Mouse (Mus musculus): ENCODE measurements at regions not wholly inside any gene's neighbourhood (a gene's known extent, or its start where the extent isn't known, plus 50 kb on each side); places are given as distances from the start of the nearest gene placed in this dataset.

DNA sequence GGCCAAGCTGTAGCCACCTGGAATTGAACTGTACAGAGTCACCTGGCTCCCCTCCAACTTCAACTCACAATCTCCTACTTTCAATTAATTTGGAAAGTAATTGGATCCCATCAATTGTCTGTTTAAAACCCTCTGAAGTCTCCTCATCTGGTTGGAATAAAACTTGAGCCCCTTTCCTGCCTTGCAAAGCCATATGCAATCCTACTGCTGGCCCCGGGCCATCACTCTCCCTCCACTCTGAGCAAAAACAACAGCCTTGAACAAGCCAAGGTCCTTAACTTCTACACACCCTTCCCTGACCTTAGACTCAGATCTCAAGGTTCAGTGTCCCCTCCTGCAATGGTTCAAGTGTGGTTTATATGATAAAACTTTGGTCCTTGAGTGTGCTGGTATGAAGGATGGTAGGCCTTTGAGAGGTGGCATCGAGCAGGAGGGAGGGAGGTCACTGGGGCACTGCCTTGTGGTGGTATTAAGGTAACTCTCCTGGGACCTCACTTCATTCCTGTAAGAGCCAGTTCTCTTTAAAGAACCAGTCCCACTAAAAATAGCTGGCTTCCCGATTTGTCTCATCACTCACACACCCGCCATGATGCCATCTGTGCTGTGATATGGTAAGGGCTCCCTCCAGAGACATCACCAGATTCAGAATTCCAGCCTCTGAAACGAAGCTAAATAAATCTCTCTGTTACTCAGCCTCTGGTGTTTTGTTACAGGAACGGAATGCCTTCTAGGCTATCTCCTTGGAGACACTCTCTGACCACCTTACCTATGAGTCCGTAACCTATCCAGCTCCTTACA, 112.0 kb upstream of the Zmiz1 start:
- DNase-seq: peak; percentile 76

DNA sequence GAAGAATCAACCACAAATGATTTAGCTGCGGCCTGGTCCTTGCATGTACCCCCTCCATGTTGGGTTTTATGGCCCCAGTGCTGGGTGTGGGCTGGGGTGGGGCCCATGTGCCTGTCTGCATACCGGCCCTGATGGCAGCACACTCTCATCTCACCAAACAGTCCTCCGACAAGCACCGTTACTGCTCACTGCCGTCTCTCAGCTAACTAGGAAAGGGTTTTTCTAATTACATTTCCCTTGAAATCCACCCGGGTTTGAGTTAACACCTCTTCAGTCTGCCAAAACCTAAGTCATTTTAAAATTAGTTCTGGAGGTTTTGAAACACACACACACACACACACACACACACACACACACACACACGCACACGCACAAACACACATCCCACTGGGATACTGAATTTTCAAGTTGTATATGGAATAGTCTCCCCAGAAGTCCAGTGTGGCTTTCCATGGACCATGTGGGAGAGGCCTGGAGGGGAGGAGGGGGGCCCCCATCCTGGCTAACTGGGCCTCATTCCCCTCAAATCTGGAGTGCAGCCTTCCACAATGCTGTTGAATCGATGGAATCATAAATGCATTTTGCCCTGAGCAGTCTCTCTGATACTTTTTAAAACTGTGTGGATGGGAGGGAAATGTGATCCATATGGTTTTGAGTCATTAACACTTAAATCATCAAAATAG, 108.6 kb upstream of the Zmiz1 start:
- no peak for DNase-seq

DNA sequence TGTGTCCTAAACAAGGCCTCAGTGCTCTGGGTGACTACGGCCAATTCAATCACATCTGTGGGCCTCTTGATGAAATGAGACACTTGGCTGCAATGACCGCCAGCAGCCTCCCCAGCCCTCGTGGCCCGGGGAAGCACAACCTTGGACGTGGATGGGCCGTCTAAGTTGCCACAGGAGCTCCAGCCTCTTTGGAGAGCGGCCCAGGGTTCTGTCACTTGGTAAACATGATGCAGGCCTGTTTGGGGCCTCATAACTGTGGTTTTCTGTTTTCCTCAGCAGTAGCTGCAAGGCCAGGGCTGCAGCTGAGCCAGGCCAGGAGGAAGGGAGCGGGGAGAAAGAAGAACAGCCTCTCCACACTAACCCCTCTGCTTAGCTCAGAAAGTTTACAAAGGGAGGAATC, 105.2 kb upstream of the Zmiz1 start:
- DNase-seq: peak; percentile 60

DNA sequence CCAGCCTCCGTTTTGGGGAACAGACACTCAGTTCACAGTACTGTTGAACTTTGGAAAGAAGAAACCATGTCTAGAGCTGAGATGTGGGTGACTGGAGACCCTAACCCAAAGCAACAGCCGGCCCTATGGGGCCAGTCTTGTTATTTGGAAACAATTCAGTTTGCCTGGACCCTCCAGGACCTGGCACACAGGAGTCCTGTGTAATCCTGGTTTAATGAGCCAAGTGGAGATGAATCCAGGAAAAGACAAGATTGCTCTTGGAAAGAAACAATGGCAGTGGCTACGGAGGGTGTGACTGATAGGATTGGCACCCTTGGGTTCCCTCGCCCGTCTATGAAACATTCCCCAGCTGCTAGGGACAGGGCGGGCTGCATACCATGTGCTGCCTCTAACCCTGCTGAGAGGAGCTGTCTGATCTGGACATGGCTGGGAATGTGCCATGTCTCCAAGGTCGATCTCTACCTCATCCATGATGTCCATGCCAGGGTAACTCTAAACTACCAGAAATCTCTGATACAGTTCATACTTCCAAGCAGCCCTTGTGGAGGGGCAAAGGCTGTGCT, 104.6 kb upstream of the Zmiz1 start:
- no peak for DNase-seq

DNA sequence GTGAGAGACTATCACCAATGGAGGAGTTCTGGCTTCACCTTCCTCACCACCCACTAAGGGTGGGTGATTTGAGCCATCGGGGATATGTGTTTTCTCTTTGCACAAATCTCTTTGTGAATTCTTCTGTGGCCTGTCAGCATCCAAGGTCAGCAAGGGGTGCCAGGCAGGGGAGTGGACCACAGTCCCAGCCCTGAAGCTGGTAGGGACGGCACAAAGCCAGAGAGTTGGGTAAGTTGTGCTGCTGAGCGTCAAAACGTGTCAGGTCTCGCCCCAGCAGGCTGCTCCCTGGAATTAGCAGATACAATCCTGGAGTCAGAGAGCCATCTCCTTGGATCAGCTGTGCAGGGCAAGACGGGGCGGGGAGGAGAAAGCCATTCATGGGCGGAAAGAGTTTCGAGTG, 101.2 kb upstream of the Zmiz1 start:
- no peak for DNase-seq

DNA sequence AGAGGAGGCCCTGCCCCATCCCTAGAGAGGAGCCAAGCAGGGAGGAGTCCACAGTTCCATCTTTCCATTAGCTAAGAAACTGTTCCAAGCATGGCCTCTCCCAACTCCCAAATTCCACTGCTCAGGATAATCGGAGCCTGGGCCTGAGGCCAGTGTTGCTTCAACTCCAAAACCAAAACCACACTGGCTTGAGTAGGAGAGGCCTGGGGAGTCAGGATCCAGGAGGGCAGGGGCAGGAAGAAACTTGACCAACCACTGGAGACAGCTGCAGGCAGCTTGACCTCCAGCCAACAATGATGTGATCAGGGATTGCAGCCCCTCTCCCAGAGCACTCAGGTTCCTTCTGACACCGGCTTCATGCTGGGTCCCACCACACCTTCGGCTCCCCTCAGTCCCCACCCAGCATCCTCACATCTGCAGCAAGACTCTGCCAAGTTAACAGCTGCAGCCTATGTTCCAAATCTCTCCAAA, 99.1 kb upstream of the Zmiz1 start:
- DNase-seq: no peak

DNA sequence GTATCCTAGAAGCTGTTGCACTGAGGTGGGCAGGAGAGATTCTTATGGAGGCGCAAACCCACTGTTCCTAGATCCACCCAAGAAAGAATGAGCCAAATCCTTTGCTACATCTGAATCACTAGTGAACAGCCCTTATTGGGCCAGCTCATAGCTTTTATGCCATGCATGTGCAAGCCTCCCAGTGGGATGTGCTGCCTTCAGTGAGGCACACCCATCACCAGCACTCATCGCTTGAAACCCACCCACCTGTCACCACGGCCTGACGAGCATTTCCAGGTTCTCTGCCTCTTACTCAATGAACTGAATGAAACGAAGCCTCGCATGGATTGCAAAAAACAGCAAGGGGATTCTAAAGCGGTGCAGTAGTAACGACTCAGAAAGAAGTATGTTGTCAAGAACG, 98.3 kb upstream of the Zmiz1 start:
- no peak for DNase-seq

DNA sequence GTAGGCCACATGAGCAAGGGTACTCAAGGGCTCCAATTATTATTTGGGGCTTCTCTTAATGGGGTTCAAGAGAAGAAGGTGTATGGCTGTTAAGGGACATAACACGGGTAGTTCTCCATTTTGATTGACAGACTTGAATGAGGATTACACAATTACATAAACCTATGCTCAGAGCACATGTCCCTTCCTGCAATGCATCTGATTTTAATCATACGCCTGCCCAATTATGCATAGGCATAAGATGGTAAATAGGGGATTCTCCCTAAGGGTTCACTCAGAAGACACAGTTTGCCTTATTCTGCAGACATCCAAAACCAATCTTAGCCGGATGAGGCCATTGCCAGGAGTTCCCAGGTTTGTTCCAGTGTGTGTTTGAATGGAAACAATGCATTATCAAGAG, 97.9 kb upstream of the Zmiz1 start:
- no peak for DNase-seq

DNA sequence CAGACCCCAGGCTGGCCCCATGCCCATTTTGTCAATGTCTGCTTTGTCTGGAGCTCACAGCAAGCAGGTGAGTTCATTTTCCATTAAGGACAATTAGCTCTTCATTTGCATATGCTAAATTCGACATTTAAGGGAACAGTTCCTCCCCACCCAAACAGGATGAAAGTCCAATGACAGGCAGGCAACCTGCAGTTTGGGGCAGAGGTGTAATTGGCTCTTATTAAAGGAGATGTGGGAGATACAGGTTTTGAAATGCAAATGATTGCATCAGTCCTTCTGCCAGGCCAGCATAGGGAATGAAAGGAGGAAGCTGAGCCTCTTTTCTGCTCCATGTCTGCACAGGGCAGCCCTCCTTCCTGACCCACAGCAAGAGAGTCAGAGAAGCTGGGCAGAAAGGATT, 96.2 kb upstream of the Zmiz1 start:
- no peak for DNase-seq

DNA sequence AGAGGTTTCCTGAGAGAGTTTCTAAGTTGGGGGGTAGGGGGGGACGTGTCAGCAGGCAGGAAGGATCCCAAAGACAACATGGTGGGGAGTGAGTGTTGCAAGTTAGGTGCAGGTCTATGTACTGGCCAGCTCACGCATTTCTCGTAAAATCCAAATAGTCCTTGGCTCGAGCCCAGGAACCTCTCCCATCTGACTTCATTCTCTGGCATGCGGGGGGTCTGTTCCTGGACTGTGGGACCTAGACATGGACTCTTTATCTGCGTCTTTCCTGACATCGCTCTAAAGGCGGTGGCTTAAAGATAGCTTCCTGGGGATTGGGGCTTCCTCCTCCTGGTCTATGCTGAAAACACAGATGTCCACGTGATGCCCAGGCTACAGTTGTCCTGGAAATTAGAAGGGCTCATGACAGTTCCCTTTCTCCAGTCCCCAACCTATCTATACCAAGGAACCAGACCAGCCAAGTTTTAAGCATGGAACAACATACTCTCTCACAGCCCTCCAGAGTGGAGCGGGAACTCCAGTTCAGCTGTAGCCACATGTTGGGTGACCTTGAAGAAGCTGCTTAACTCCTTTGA, 93.7 kb upstream of the Zmiz1 start:
- DNase-seq: no peak

DNA sequence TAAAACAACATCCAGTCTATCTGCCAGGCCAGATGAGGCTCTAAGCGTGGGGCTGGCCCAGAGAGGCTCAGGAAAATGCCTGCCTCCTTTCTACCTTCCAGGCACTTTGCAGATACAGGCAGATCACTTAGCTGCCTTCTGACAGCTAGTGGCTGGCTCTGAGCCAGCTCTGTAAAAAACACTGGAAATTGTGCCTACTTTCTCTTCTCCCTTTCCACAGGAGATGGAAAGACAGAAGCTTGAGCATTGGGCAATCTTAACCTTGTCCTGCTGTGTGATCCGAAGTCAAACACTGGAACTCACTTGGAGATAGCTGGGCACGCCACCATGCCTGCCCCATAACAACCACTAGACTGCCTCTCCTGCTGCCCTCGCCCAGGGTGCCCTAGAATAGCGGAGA, 93.0 kb upstream of the Zmiz1 start:
- DNase-seq: no peak

DNA sequence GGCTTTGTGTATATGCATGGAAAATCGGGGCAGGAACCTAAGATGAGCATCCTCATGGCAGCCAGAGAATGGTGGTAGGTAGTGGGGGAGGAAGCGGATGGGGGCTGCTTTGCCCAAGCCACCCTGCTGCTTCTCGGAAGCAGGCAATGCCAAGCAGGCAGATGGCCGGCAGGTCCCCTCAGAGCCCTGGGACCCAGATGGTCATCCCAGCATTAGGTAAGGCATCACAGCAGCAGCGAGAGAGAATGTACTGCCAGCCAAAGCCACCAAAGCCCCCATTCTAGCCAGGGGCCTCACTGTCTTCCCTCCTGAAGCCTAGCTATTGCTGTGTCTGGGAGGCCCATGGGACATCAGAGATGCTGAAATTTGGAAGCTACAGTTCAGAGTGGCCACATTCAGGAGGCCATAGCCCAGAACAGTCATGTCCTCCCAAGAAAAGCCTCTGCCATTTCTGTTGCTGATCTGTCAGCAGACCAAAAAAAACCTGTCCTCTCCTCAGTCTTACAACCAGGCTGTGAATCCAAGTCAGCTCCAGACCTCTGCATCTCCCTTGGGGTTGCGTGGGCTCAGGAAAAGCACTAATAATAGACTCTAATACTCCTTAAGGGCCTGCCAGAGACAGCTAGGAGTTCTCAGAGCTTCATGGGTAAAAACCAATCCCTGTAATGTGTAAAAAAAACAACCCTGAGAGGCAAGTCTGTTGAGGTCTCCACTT, 88.5 kb upstream of the Zmiz1 start:
- no peak for DNase-seq

DNA sequence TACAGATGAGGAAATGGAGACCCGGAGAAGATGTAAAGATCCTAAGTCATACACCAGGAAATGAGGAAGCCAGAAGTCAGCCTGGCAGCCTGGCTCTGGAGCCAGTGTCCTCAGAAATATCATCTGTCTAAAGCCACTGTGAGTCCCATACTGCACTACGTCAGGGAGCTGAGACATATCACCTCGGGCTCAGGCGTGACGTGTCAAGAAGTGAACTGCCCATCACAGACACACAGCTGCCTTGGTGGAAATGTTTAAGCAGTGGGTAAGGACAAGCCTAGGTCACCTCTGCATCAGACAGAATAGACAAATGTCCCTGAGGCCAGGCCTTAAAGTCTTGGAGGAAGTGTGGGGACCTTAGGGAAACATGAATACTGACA, 88.0 kb upstream of the Zmiz1 start:
- no peak for DNase-seq

DNA sequence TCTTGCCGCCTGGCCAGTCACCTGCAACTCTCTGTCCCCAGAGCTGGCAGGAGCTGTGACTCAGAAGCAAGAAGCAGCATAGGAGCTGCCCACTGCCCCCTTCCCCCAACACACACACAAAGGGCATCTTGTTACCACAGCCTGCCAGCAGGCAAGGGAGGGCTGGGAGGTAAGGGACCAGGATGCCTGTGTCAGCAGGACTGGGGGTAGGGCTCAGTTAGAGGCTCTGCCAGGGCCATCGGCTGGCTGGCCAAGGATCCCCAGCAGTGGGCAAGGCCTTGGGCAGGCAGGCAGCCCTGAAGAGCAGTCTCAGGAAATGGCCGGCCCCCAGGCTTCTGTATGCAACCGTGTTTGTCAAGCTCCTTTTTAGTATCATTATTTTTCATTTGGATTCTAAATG, 87.3 kb upstream of the Zmiz1 start:
- peak; percentile 85 for DNase-seq

DNA sequence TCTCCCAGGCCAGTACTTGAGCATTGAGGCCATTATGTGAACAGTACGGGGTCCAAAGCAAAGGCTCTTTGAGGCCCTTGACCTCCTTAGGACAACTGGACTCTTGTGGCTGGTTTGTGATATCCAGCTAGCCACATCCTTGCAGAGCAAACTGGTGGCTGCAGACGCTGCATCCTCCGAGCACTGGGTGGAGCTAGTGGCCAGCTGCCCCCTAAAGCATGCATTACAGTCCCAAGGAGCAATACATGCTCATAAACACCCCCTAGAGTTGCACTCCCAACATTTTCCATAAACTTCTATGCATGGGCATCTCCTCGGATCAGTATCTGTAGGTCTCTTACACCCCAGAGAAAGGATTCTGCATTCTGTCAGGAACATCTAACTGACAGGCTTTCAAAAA, 86.4 kb upstream of the Zmiz1 start:
- DNase-seq: no peak

DNA sequence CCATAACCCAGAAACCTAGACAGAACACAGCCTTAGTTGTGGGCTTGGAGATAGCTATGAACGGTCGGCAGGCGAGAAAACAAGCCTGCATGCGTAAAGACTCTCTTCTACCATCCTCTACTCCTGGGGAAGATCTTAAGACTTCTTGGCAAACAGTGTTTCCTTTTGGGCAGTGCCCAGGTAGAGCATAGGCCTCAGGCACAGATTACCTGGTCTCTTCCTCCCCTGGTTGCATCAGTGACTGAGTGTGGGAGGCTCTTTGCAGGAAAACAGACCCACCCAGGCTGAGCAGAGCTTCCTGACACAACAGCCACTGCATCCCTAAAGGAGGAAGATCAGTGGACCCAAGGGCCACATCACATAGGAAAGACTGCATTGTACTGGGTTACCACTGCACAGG, 85.8 kb upstream of the Zmiz1 start:
- no peak for DNase-seq

DNA sequence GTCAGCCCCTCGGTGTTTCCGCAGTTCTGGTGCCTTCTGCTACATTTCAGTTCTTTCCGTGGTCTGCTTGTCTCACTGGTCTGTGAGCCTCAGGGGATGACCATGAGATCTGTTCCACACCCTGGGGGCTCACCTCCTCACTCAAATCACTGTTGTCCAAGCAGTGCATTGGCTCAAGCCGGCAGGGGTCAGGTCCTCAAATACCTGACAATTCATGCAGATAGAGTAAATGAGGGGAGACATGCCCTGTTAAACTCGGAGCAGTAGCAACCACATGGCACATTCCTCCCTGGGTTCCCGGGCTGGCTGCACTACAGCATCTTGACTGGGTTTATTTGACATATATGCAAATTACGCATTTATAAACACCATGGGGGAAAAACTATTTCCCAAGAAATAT, 84.0 kb upstream of the Zmiz1 start:
- DNase-seq: no peak

DNA sequence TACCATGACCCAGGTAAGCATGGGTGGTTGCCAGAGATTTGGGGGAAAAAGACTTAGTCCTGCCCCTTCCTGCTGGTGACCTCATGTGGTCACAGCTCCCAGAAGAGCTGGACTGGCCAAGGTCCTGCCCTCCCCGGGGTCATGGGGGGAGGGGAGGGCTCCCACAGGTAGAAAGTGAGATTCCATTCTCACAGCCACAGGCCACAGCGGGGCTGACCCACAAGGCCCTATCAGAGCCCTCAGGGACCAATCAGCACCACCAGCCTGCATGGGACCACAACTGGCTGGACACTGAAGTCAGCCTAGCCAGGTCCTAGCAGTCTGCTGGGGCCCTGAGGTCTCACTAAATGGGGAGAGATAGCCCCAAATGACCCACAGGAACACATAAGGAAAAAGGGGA, 81.9 kb upstream of the Zmiz1 start:
- DNase-seq: no peak

DNA sequence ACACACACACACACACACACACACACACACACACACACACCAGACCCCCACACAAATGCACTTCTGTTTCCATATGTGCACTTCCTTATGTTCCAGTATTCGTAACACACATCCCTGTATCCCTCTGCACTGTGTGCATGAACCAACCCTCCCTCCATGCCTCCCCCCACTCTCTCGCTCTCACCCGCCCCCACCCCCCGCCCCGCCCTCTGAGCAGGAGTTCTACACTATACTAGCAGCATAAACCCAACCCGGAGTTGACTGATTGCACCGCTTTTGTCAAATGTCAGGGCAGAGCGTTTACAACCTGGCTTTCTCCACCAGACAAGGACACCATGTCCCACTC, 81.5 kb upstream of the Zmiz1 start:
- no peak for DNase-seq

DNA sequence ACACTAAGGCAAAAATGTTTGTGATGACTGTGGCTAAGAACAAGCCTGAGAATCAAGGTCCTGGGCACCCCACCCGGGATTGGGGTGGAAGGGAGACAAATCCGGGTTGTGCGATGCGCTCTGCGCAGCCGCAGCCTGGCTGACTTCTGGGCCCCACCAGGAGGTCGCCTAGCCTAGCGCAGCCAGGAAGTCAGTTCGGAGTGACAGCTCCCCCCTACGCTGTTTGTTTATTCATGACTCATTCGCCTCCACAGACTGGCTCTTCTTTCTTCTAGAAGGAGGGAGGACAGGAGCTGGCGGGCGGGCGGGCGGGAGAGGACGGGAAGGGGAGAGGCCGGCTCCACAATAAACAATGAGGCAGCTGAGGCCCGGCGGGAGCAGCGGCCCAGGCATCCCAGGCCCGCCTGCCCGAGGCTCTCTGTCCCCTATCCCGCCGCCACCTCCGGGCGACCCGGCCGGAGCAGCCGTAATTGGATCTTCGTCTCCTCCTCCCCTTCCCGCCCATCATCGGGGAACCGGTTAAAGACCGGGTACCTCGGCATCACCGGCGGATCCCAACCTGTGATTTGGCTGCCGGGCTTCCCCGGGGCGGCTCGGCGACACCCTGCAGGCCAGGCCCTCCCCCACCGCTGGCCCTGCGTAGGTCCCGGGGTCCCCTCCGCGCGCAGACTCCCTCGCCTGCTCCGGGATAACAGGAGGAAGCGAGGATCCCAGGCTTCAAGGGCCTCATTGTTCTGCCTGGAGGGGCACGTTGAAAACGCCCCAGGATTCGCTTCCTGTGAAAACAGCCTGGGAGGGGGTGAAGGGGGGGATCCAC, 80.9 kb upstream of the Zmiz1 start:
- DNase-seq: peak; percentile 93

DNA sequence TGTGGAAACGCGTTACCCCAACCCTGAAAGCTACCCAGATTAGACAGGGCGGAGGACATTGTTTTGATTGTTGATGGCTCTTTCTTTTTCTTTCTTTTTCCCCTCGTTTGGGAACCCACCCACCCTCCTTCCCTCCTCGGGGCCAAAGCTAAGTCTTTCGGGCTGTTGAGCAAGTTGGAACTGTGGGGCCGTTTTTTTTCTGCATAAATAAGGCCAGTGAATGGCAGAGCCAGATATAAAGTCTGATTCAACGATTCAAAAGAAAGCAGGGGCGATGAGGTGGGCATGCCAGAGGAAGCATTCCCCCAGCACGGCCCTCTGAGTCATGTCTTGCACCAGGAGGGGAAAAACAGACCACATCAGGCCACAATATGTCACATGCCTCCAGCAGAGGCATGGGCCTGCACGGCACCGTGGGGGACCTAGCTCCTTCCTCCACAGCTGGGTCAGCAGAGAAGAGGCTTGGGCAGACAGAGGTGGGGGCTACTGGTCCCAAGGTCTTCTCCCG, 80.2 kb upstream of the Zmiz1 start:
- peak; percentile 62 for DNase-seq

DNA sequence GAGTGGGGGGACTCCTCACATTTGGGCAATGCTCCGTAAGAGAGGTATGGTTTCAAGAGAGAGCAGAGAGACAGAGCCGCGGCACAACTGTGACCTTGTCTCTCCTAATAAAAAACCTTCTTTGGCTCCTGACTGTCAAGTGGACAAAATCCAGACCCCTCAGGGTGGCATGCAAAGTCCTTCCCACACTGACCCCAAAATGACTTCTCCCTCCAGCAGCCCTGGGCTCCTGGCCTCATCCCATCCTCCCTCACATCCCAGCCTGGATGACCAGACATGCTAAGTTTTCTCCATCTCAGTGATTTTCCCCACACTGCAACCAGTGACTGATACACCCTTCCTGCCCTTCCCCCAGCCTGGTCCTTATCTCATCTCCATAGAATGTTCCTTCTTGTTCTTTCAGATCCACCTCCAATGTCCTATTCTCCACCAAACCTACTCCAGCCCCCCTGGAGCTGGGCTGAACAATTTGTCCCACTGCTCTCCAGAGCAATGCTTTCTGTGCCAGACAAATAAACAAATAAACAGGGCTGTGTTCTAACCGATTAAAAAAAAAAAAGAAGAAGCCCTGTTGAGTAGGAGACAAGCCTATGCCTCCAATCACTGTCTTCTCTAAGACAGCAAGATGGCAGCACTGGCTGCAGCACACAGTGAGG, 75.7 kb upstream of the Zmiz1 start:
- no peak for DNase-seq
